Mouse (Mus musculus) intestine, embryonic 14.5 days (tissue): ENCODE results near the gene Rock2. TPM values are rescaled to one million over a fixed set of nuclear protein-coding genes. Genes with fewer than 3 reads are reported as not detected.

ENCODE experiments used
- ATAC-seq: fragments of 200-750 bp; cut with Nextera tagmentation; replicated peaks from 2 replicates; pipeline ENCODE4 v1.8.0; 2017; ENCODE audit warnings: low read depth, moderate number of reproducible peaks, moderate TSS enrichment, moderate library complexity; ENCODE audit not compliant: low FRiP score, low TSS enrichment
- DNase-seq: peaks from one replicate; pipeline ENCODE4 v3.0.0-alpha.2; 2018; ENCODE audit warnings: low spot score
- H3K27ac ChIP-seq: fragments of 300-500 bp; sonication (generic); 2 replicates; pipeline ENCODE4 v1.5.1; 2014; ENCODE audit warnings: low read depth, mild to moderate bottlenecking, control low read depth
- H3K27me3 ChIP-seq: fragments of 300-500 bp; sonication (generic); replicated peaks from 2 replicates; pipeline ENCODE4 v1.6.1; 2014; ENCODE audit warnings: low read length, control low read depth; ENCODE audit not compliant: control insufficient read depth, insufficient read depth
- H3K36me3 ChIP-seq: fragments of 300-500 bp; sonication (generic); 2 replicates; pipeline ENCODE4 v1.6.1; 2014; ENCODE audit warnings: low read length, control low read depth; ENCODE audit not compliant: control insufficient read depth, insufficient read depth
- H3K4me1 ChIP-seq: fragments of 300-500 bp; sonication (generic); replicated peaks from 2 replicates; pipeline ENCODE4 v1.6.1; 2014; ENCODE audit warnings: low read length, control low read depth, mixed read lengths; ENCODE audit not compliant: control insufficient read depth, insufficient read depth
- H3K4me2 ChIP-seq: fragments of 300-500 bp; sonication (generic); 2 replicates; pipeline ENCODE4 v1.6.1; 2014; ENCODE audit warnings: low read length
- H3K4me3 ChIP-seq: fragments of 300-500 bp; sonication (generic); 2 replicates; pipeline ENCODE4 v1.5.1; 2014; ENCODE audit warnings: low read depth, low read length, control low read depth, mixed read lengths
- H3K9ac ChIP-seq: fragments of 300-500 bp; sonication (generic); 2 replicates; pipeline ENCODE4 v1.6.1; 2014; ENCODE audit warnings: mild to moderate bottlenecking, low read length
- H3K9me3 ChIP-seq: fragments of 300-500 bp; sonication (generic); 2 replicates; pipeline ENCODE4 v1.6.1; 2016; ENCODE audit warnings: low read length, control low read depth; ENCODE audit not compliant: control insufficient read depth
- WGBS: fragments of 180-500 bp; shearing (Covaris S2); extraction: QIAGEN DNeasy Blood & Tissue Kit; methylation state at CpG from one replicate; pipeline ENCODE4 v1.1.7; 2014; 5-methylcytosine and 5-hydroxymethylcytosine counted together
- polyA plus RNA-seq: library from polyadenylated mRNA; unstranded; fragments of >200 nt; fragmentation: Nextera tagmentation; extraction: Ambion mirVana; gene quantifications from 2 replicates; pipeline ENCODE4 v1.2.1, GENCODE M21; 2014

Gene Rock2
- polyA plus RNA-seq, 1 experiment from 2014 or later: 20.7 TPM

DNA sequence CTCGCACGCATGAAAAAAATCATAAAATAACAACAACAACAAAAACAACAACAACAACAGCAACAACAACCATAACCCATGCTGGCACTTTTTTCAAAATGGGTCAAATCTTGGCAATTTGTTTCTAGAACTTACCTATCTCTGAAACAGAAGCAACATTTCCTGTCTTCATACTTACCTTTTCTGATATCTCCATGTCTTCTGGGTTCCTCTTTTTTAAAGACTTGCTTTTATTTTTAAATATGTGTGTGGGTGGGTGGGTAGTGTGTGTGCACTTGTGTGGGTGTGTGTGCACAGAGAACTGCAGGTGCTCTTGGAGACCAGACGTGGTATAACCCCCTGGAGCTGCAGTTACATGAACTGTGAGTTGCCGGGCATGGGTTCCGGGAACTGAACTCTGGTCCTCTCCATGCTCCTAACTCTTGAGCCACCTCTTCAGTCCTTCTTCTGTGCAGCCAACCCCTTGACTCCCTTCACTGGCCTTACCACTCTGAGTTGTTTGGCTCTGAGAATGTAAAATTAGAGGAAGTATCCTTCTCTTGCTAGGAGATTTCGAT lies 129.9 kb downstream of the Rock2 start:
- H3K9ac ChIP-seq: no peak overlapping the region
- H3K4me1 ChIP-seq: no peaks in the 10 kb centered on the region
- no peak for ATAC-seq
- no peaks in the 10 kb centered on the region for H3K27me3 ChIP-seq
- no peak for DNase-seq
- 88% methylated on average over 6 of the region's 6 CpGs for WGBS
- no peak overlapping the region for H3K27ac ChIP-seq
- H3K9me3 ChIP-seq: no peaks in the 10 kb centered on the region
- H3K36me3 ChIP-seq: no peaks in the 10 kb centered on the region
- no peak overlapping the region for H3K4me3 ChIP-seq
- no peak overlapping the region for H3K4me2 ChIP-seq

GRCm38 (mm10) chr12:17032694-17033463 lies 138.2 kb downstream of the Rock2 start:
- peak; percentile 86 for DNase-seq
- WGBS: 32% methylated on average over 13 of the region's 13 CpGs
- Histone ChIP-seq H3K36me3 (no peaks in the 10 kb centered on the region), H3K9ac (no peak overlapping the region), H3K4me3 (no peak overlapping the region), H3K27ac (no peak overlapping the region), H3K4me2 (no peak overlapping the region), H3K4me1 (no peaks in the 10 kb centered on the region; the same call in 1 of the 2 replicates), H3K27me3 (no peaks in the 10 kb centered on the region), H3K9me3 (no peaks in the 10 kb centered on the region)
- ATAC-seq: no peak

DNA sequence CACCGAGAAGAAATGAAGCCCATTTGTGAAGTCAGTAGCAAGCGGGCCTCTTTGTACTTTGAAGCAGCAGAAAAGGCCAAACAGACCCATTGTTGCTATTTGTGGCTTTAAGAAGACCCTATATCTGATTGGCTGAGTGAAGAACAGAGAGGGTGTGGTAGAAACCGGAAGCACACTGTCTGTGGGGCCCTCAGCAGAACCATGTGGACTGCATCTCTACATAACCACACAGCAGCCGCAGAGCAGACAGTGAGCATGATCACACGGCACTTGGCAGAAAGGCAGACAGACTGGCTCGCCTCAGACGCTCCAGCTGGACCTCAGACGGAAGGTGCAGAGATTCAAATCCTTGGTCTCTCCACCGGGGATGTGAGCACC lies 138.8 kb downstream of the Rock2 start:
- WGBS: 64% methylated on average over 9 of the region's 9 CpGs
- H3K9ac ChIP-seq: no peak overlapping the region
- no peaks in the 10 kb centered on the region for H3K27me3 ChIP-seq
- H3K4me3 ChIP-seq: no peak overlapping the region
- DNase-seq: no peak
- no peak overlapping the region for H3K27ac ChIP-seq
- H3K36me3 ChIP-seq: no peaks in the 10 kb centered on the region
- ATAC-seq: 0 out of 2 replicates have a peak, but pooled peaks have one; percentile 34
- no peaks in the 10 kb centered on the region; the same call in 1 of the 2 replicates for H3K4me1 ChIP-seq
- no peaks in the 10 kb centered on the region for H3K9me3 ChIP-seq
- H3K4me2 ChIP-seq: no peak overlapping the region

GRCm38 (mm10) chr12:17034671-17035070 lies 140.0 kb downstream of the Rock2 start:
- H3K9me3 ChIP-seq: no peaks in the 10 kb centered on the region
- H3K9ac ChIP-seq: no peak overlapping the region
- no peak overlapping the region for H3K4me2 ChIP-seq
- ATAC-seq: no peak
- no peak overlapping the region for H3K4me3 ChIP-seq
- H3K36me3 ChIP-seq: no peaks in the 10 kb centered on the region
- H3K27me3 ChIP-seq: no peaks in the 10 kb centered on the region
- DNase-seq: no peak
- H3K4me1 ChIP-seq: no peaks in the 10 kb centered on the region; the same call in 1 of the 2 replicates
- WGBS: 82% methylated on average over 5 of the region's 5 CpGs
- no peak overlapping the region for H3K27ac ChIP-seq

DNA sequence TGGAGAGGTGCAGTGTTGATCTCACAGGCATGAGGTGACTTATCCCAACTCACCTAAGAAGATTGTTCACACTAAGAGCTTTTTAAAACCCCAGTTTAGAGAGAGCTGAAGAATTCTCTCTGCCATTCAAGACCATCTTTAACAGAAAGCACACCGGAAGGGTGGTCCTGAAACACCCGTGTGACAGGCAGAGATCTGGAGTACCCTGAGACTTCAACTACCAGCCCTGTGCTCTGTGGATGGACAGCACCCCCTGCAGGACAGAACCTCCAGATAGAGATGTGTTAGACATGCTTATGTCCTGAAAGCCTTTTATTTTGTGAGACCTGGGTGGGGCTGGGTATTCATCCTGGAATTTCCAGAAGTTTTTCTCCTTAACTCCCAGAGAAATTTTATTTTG lies 140.4 kb downstream of the Rock2 start:
- Histone ChIP-seq H3K9me3 (no peaks in the 10 kb centered on the region), H3K9ac (no peak overlapping the region), H3K4me2 (no peak overlapping the region), H3K27me3 (no peaks in the 10 kb centered on the region), H3K36me3 (no peaks in the 10 kb centered on the region), H3K4me1 (no peaks in the 10 kb centered on the region; the same call in 1 of the 2 replicates), H3K27ac (no peak overlapping the region), H3K4me3 (no peak overlapping the region)
- no peak for ATAC-seq
- 71% methylated on average over 2 of the region's 2 CpGs for WGBS
- DNase-seq: no peak

DNA sequence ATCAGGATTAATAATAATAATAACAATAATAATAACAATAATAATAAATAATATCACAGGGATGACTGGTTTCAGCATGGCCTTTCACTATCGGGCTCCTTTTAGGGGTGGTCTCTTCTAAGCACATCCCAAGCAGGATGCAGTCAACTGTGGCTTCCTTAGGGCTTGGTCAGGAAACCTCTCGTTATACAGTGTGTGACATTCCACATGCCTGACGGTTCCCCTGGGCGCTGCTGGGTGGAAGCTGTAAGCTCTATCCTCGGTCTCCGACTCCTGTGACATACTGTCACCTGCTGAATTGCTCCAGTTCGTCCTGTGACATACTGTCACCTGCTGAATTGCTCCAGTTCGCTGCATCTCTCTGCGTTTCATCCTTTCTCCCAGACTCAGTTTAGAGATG lies 141.8 kb downstream of the Rock2 start:
- Histone ChIP-seq H3K27ac (no peak overlapping the region), H3K9me3 (no peaks in the 10 kb centered on the region), H3K9ac (no peak overlapping the region), H3K4me3 (no peak overlapping the region), H3K27me3 (no peaks in the 10 kb centered on the region), H3K4me2 (no peak overlapping the region), H3K36me3 (no peaks in the 10 kb centered on the region), H3K4me1 (no peaks in the 10 kb centered on the region; the same call in 1 of the 2 replicates)
- 65% methylated on average over 9 of the region's 9 CpGs for WGBS
- no peak for ATAC-seq
- no peak for DNase-seq

GRCm38 (mm10) chr12:17037053-17037610 lies 142.4 kb downstream of the Rock2 start:
- no peak for DNase-seq
- Histone ChIP-seq H3K27me3 (no peaks in the 10 kb centered on the region), H3K4me2 (no peak overlapping the region), H3K36me3 (no peaks in the 10 kb centered on the region), H3K9ac (no peak overlapping the region), H3K4me3 (no peak overlapping the region), H3K27ac (no peak overlapping the region), H3K4me1 (no peaks in the 10 kb centered on the region; the same call in 1 of the 2 replicates), H3K9me3 (no peaks in the 10 kb centered on the region)
- no peak for ATAC-seq
- 53% methylated on average over 14 of the region's 14 CpGs for WGBS
